Mouse (Mus musculus) embryonic fibroblast, embryonic 13.5 days (primary cell): Measurements from ENCODE around the gene Aim2.

Experiments used
- CTCF ChIP-seq: IDR thresholded peaks from 2 replicates; pipeline ENCODE4 v1.5.1; 2011; ENCODE audit warnings: mild to moderate bottlenecking, control low read depth, low read length, moderate library complexity, borderline replicate concordance; ENCODE audit not compliant: insufficient read depth
- POLR2A ChIP-seq: IDR thresholded peaks from 2 replicates; pipeline ENCODE4 v1.6.1; 2011; ENCODE audit warnings: low read depth, mild to moderate bottlenecking, control low read depth, low read length, moderate library complexity

- no peak for TF ChIP-seq CTCF
- no peak for TF ChIP-seq POLR2A
Measured at GRCm38 (mm10) chr1:173355107-173355846, 4.6 kb downstream of the Aim2 start.
